ENCODE assay signal across 16 mouse cellular contexts in the genomic region with DNA sequence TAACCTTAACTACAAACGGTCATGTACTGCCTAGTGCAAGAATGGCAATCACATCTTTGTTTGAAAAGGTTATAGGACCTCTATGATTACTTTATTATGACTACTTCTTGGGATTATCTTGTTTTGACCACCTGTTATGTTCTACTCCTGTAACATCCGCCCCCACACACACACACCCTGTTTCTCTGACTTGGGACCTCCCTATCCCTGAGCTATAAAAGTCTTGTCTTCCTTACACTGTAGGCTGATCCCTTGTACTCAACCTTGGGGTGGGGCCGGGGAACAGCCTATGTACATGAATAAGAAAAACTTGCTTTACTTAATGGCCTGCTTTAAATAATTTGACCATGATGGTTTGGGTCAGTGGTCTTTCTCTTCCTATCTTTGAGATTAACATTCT.
"Had no signal": no experiment of that assay in that cellular context is flagged by ENCODE, and none has a peak within 500 bp of the region (broad histone marks: within the 10 kb centered on the region; RNA-seq: fewer than 3 reads in every experiment).

No protein-coding gene starts in this region.

- H3K4me2 ChIP-seq: lung, embryonic 15.5 days; midbrain, embryonic 11.5 days; midbrain, embryonic 13.5 days; midbrain, embryonic 15.5 days; neural tube, embryonic 12.5 days had no signal

- H3K4me3 ChIP-seq: lung, embryonic 15.5 days; megakaryocyte, embryonic 14.5 days; midbrain, embryonic 13.5 days; midbrain, embryonic 15.5 days; neural tube, embryonic 12.5 days had no signal

- H3K27ac ChIP-seq: lung, embryonic 15.5 days; macrophage; midbrain, embryonic 13.5 days; midbrain, embryonic 15.5 days; neural tube, embryonic 12.5 days had no signal

- DNase-seq: liver, postnatal 0 days; lung, adult 2 months; lung, postnatal 14 days; lung, postnatal 36 days; right cerebral cortex, postnatal 14 days; thymus, adult 18-20 months; thymus, postnatal 14 days; thymus, postnatal 36 days had no signal

- ATAC-seq: liver, postnatal 0 days; lung, postnatal 0 days; midbrain, embryonic 13.5 days; midbrain, embryonic 15.5 days had no signal

- H3K36me3 ChIP-seq: lung, embryonic 15.5 days; midbrain, embryonic 13.5 days; midbrain, embryonic 15.5 days; neural tube, embryonic 12.5 days had no signal

- H3K9ac ChIP-seq: liver, postnatal 0 days; lung, embryonic 15.5 days; midbrain, embryonic 13.5 days; midbrain, embryonic 15.5 days; neural tube, embryonic 12.5 days had no signal

- H3K4me1 ChIP-seq: megakaryocyte, embryonic 14.5 days; midbrain, embryonic 15.5 days had no signal

- H3K9me3 ChIP-seq: lung, embryonic 15.5 days; midbrain, embryonic 13.5 days; midbrain, embryonic 15.5 days; neural tube, embryonic 12.5 days had no signal

- H3K27me3 ChIP-seq: lung, embryonic 15.5 days; megakaryocyte, embryonic 14.5 days; midbrain, embryonic 13.5 days; midbrain, embryonic 15.5 days; neural tube, embryonic 12.5 days had no signal
